Comparison of ENCODE assay signal across 7 mouse cellular contexts in the genomic region with DNA sequence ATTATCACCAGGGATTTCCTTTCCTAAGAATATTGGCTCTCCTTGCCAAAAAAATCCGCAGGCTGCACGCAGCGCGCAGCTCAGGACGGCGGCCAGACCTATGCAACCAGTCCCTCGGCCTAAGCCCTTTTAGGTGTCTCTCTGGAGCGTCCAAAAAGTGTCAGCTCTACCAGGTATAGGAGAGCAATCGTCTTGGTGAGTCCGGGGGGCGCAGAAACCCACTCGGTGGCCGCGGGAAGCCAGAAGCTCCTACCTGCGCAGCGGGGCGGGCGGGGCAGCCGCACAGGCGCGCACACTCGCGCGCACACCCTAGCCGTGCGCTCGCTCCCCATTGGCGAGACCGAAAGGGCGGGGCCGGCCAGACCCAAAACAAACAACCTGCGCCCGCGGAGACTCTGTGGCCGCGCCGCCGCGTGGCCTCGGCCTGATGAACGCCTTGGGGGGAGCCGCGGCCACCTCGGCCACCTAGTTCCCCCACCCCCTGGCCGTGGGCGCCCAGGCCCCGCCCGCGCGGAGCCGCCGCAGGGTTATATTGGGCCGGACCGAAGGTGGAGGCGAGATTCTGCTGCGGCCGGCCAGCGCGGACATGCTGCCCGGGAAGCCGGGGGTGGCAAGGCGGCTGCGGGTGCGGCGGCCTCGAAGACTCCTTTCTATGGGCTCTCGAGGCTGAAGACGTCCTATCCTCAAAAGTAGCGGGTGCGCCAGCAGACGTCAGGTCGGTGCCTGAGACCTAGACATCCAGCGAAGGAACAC. TPM values are rescaled to one million over a fixed set of nuclear protein-coding genes. Genes with fewer than 3 reads are reported as not detected.
DNase-seq lines count a peak whose midpoint lies in the region; ATAC-seq and TF ChIP-seq lines count a peak whose summit lies in the region.

No protein-coding gene starts in this region.

- no peak for TF ChIP-seq EP300 in ES-Bruce4 (IDR thresholded peaks at IDR 0.05; ENCODE audit: insufficient read depth, low read depth, low read length)

- WGBS in forebrain, embryonic 14.5 days, result under 1% methylated on average over 73 of the region's 73 CpGs
- under 1% methylated on average over 73 of the region's 73 CpGs for WGBS in hindbrain, embryonic 16.5 days
- WGBS in limb, embryonic 13.5 days, result under 1% methylated on average over 73 of the region's 73 CpGs
- under 1% methylated on average over 72 of the region's 73 CpGs for WGBS in midbrain, embryonic 11.5 days
- WGBS in stomach, embryonic 14.5 days, result under 1% methylated on average over 73 of the region's 73 CpGs

- H3K9ac ChIP-seq in ES-Bruce4 (ENCODE audit: low read depth, poor library complexity, severe bottlenecking), result peak overlapping the region; percentile 49
- peak overlapping the region; percentile 60; the same call in 1 of the 2 replicates for H3K9ac ChIP-seq in forebrain, embryonic 14.5 days (ENCODE audit: low read length)
- peak overlapping the region; percentile 59 for H3K9ac ChIP-seq in hindbrain, embryonic 16.5 days (ENCODE audit: low read depth, low read length)
- H3K9ac ChIP-seq in limb, embryonic 13.5 days, result peak overlapping the region; percentile 61; the same call in 1 of the 2 replicates
- H3K9ac ChIP-seq in midbrain, embryonic 11.5 days (ENCODE audit: low read length), result peak overlapping the region; percentile 30; the same call in 1 of the 2 replicates
- peak overlapping the region; percentile 77; the same call in 1 of the 2 replicates for H3K9ac ChIP-seq in stomach, embryonic 14.5 days (replicated peaks; ENCODE audit: low read depth, low read length)

- H3K4me1 ChIP-seq in ES-Bruce4 (ENCODE audit: control insufficient read depth, insufficient read depth, low read length), result no peaks in the 10 kb centered on the region
- H3K4me1 ChIP-seq in forebrain, embryonic 14.5 days (ENCODE audit: control insufficient read depth, insufficient read depth, low read length), result peaks cover 17% of the 10 kb centered on the region
- H3K4me1 ChIP-seq in hindbrain, embryonic 16.5 days (ENCODE audit: control insufficient read depth, insufficient read depth, low read depth, low read length), result peaks cover 27% of the 10 kb centered on the region
- H3K4me1 ChIP-seq in limb, embryonic 13.5 days, result peaks cover 29% of the 10 kb centered on the region
- peaks cover 17% of the 10 kb centered on the region for H3K4me1 ChIP-seq in midbrain, embryonic 11.5 days (ENCODE audit: control insufficient read depth, insufficient read depth, low read length)
- H3K4me1 ChIP-seq in stomach, embryonic 14.5 days (ENCODE audit: control insufficient read depth, insufficient read depth, low read length), result no peaks in the 10 kb centered on the region

- H3K4me2 ChIP-seq in forebrain, embryonic 14.5 days (ENCODE audit: low read length), result peak overlapping the region; percentile 97
- peak overlapping the region; percentile 100 for H3K4me2 ChIP-seq in hindbrain, embryonic 16.5 days (ENCODE audit: low read length)
- peak overlapping the region; percentile 99 for H3K4me2 ChIP-seq in limb, embryonic 13.5 days (replicated peaks)
- H3K4me2 ChIP-seq in midbrain, embryonic 11.5 days, result peak overlapping the region; percentile 97
- H3K4me2 ChIP-seq in stomach, embryonic 14.5 days (replicated peaks; ENCODE audit: low read depth, low read length), result peak overlapping the region; percentile 99

- TF ChIP-seq POLR2A in ES-Bruce4 (IDR thresholded peaks at IDR 0.05; ENCODE audit: insufficient read depth, low read length), result no peak

- peak; percentile 42; the same call in 1 of the 2 replicates for ATAC-seq in forebrain, embryonic 14.5 days
- peak; percentile 31 for ATAC-seq in hindbrain, embryonic 16.5 days
- ATAC-seq in limb, embryonic 13.5 days (ENCODE audit: low FRiP score, low read depth), result no peak
- ATAC-seq in midbrain, embryonic 11.5 days (ENCODE audit: low FRiP score), result peak; percentile 49
- ATAC-seq in stomach, embryonic 14.5 days (ENCODE audit: insufficient number of reproducible peaks, insufficient read depth, low FRiP score, low read depth), result peak; percentile 83

- H3K4me3 ChIP-seq in ES-Bruce4 (ENCODE audit: low read depth, low read length), result peak overlapping the region; percentile 45
- peak overlapping the region; percentile 49 for H3K4me3 ChIP-seq in forebrain, embryonic 14.5 days (ENCODE audit: low read depth, low read length)
- H3K4me3 ChIP-seq in hindbrain, embryonic 16.5 days (ENCODE audit: low read length), result peak overlapping the region; percentile 61
- H3K4me3 ChIP-seq in limb, embryonic 13.5 days, result peak overlapping the region; percentile 63
- peak overlapping the region; percentile 53 for H3K4me3 ChIP-seq in midbrain, embryonic 11.5 days (ENCODE audit: low read depth, low read length)
- H3K4me3 ChIP-seq in stomach, embryonic 14.5 days (ENCODE audit: low read depth, low read length), result peak overlapping the region; percentile 36

- peaks cover 13% of the 10 kb centered on the region for H3K27me3 ChIP-seq in ES-Bruce4 (ENCODE audit: control insufficient read depth, insufficient read depth, low read length, poor library complexity, severe bottlenecking)
- H3K27me3 ChIP-seq in forebrain, embryonic 14.5 days (replicated peaks; ENCODE audit: control insufficient read depth, insufficient read depth, low read length), result peaks cover 81% of the 10 kb centered on the region
- peaks cover 70% of the 10 kb centered on the region for H3K27me3 ChIP-seq in hindbrain, embryonic 16.5 days (replicated peaks; ENCODE audit: control insufficient read depth, insufficient read depth, low read length)
- peaks cover 99% of the 10 kb centered on the region for H3K27me3 ChIP-seq in limb, embryonic 13.5 days
- H3K27me3 ChIP-seq in midbrain, embryonic 11.5 days (ENCODE audit: control insufficient read depth, insufficient read depth, low read length), result peaks cover 74% of the 10 kb centered on the region
- H3K27me3 ChIP-seq in stomach, embryonic 14.5 days (ENCODE audit: control insufficient read depth, insufficient read depth, low read length), result 0 out of 2 replicates have a peak, but pooled peaks cover 7% of the 10 kb centered on the region

- no peak for TF ChIP-seq CTCF in ES-Bruce4 (IDR thresholded peaks at IDR 0.05; ENCODE audit: low read depth, low read length)

- no peak overlapping the region for H3K27ac ChIP-seq in ES-Bruce4 (ENCODE audit: insufficient read depth, low read length)
- no peak overlapping the region for H3K27ac ChIP-seq in forebrain, embryonic 14.5 days (ENCODE audit: low read depth, low read length)
- no peak overlapping the region for H3K27ac ChIP-seq in hindbrain, embryonic 16.5 days (ENCODE audit: low read depth, low read length)
- H3K27ac ChIP-seq in limb, embryonic 13.5 days, result no peak overlapping the region
- no peak overlapping the region for H3K27ac ChIP-seq in midbrain, embryonic 11.5 days (ENCODE audit: low read depth, low read length)
- H3K27ac ChIP-seq in stomach, embryonic 14.5 days (ENCODE audit: low read length), result peak overlapping the region; percentile 72

- DNase-seq in adrenal gland, postnatal 14 days, result peak; percentile 53
- peak; percentile 29 for DNase-seq in forebrain, embryonic 14.5 days (ENCODE audit: low spot score)
- DNase-seq in midbrain, embryonic 11.5 days (ENCODE audit: low spot score, missing footprints), result no peak

- H3K9me3 ChIP-seq in ES-Bruce4 (replicated peaks; ENCODE audit: control insufficient read depth, insufficient read depth, low read length, poor library complexity, severe bottlenecking), result no peaks in the 10 kb centered on the region
- no peaks in the 10 kb centered on the region for H3K9me3 ChIP-seq in forebrain, embryonic 14.5 days (replicated peaks; ENCODE audit: control insufficient read depth, low read length)
- H3K9me3 ChIP-seq in hindbrain, embryonic 16.5 days (ENCODE audit: control insufficient read depth, low read length), result no peaks in the 10 kb centered on the region
- H3K9me3 ChIP-seq in limb, embryonic 13.5 days, result no peaks in the 10 kb centered on the region
- H3K9me3 ChIP-seq in midbrain, embryonic 11.5 days (ENCODE audit: control insufficient read depth, low read length), result no peaks in the 10 kb centered on the region
- no peaks in the 10 kb centered on the region for H3K9me3 ChIP-seq in stomach, embryonic 14.5 days (ENCODE audit: control insufficient read depth, low read depth, low read length)

- no peaks in the 10 kb centered on the region for H3K36me3 ChIP-seq in ES-Bruce4 (ENCODE audit: control insufficient read depth, insufficient read depth, low read length, poor library complexity, severe bottlenecking)
- H3K36me3 ChIP-seq in forebrain, embryonic 14.5 days (ENCODE audit: control insufficient read depth, insufficient read depth, low read length), result no peaks in the 10 kb centered on the region
- no peaks in the 10 kb centered on the region for H3K36me3 ChIP-seq in hindbrain, embryonic 16.5 days (ENCODE audit: control insufficient read depth, insufficient read depth, low read length)
- H3K36me3 ChIP-seq in limb, embryonic 13.5 days, result no peaks in the 10 kb centered on the region
- no peaks in the 10 kb centered on the region for H3K36me3 ChIP-seq in midbrain, embryonic 11.5 days (ENCODE audit: control insufficient read depth, insufficient read depth, low read length)
- no peaks in the 10 kb centered on the region for H3K36me3 ChIP-seq in stomach, embryonic 14.5 days (ENCODE audit: control insufficient read depth, insufficient read depth, low read length)

RNA-seq across cellular contexts. Expression of a gene that starts 1.2 kb away (rescaled TPM):
- not detected in 2 replicates for polyA plus RNA-seq in ES-Bruce4 (2011; ENCODE audit: insufficient read depth, insufficient read length, low read depth, missing spikeins)
- not detected in 2 replicates for total RNA-seq in adrenal gland, postnatal 14 days (2021)
- polyA plus RNA-seq in forebrain, embryonic 14.5 days (2014; fragmentation: Nextera tagmentation; extraction: Ambion mirVana), result not detected in 2 replicates
- not detected in 2 replicates for polyA plus RNA-seq in hindbrain, embryonic 16.5 days (2015; fragmentation: Nextera tagmentation; extraction: Ambion mirVana)
- not detected in 2 replicates for polyA plus RNA-seq in limb, embryonic 13.5 days (2015; fragmentation: Nextera tagmentation; extraction: Ambion mirVana)
- not detected in 2 replicates for polyA plus RNA-seq in midbrain, embryonic 11.5 days (2014; fragmentation: Nextera tagmentation; extraction: Ambion mirVana)
- not detected in 2 replicates for polyA plus RNA-seq in stomach, embryonic 14.5 days (2014; fragmentation: Nextera tagmentation; extraction: Ambion mirVana)

RNA-seq across cellular contexts. Expression of a gene that starts 2.0 kb away (rescaled TPM):
- 1.3 and 1.5 TPM in 2 replicates for polyA plus RNA-seq in ES-Bruce4 (2011; ENCODE audit: insufficient read depth, insufficient read length, low read depth, missing spikeins)
- total RNA-seq in adrenal gland, postnatal 14 days (2021), result 0.15 and 3.7 TPM in 2 replicates
- 2.2 and 2.4 TPM in 2 replicates for polyA plus RNA-seq in forebrain, embryonic 14.5 days (2014; fragmentation: Nextera tagmentation; extraction: Ambion mirVana)
- polyA plus RNA-seq in hindbrain, embryonic 16.5 days (2015; fragmentation: Nextera tagmentation; extraction: Ambion mirVana), result 1.2 and 1.4 TPM in 2 replicates
- polyA plus RNA-seq in limb, embryonic 13.5 days (2015; fragmentation: Nextera tagmentation; extraction: Ambion mirVana), result 0.56 and 0.87 TPM in 2 replicates
- 1.8 and 2.2 TPM in 2 replicates for polyA plus RNA-seq in midbrain, embryonic 11.5 days (2014; fragmentation: Nextera tagmentation; extraction: Ambion mirVana)
- polyA plus RNA-seq in stomach, embryonic 14.5 days (2014; fragmentation: Nextera tagmentation; extraction: Ambion mirVana), result 16.7 and 20.9 TPM in 2 replicates
